Mouse (Mus musculus): Measurements from ENCODE around the gene Adamtsl2.

Adamtsl2 gene

GRCm38 (mm10) chr2:27075485-27075884 lies 3.7 kb upstream of the Adamtsl2 start:
- DNase-seq (ENCODE audit: low spot score in 2 of 2) = no peak

GRCm38 (mm10) chr2:27077655-27078244 lies 1.4 kb upstream of the Adamtsl2 start:
- peak in 1 of 2 experiments; percentile 50 for DNase-seq (ENCODE audit: low spot score in 2 of 2)

GRCm38 (mm10) chr2:27078312-27078711 lies 867 bp upstream of the Adamtsl2 start:
- DNase-seq (ENCODE audit: low spot score in 2 of 2) = no peak

- peak in 1 of 2 experiments; percentile 47 for DNase-seq (ENCODE audit: low spot score in 2 of 2)
These were observed 470 bp downstream of the Adamtsl2 start for GRCm38 (mm10) chr2:27079649-27080048.

GRCm38 (mm10) chr2:27083761-27084475 lies 4.7 kb downstream of the Adamtsl2 start:
- no peak for DNase-seq (ENCODE audit: low spot score in 2 of 2)

GRCm38 (mm10) chr2:27084963-27085362 lies 5.8 kb downstream of the Adamtsl2 start:
- no peak for DNase-seq (ENCODE audit: low spot score in 2 of 2)

- peak in 1 of 2 experiments; percentile 66 for DNase-seq (ENCODE audit: low spot score in 2 of 2)
These were observed 6.6 kb downstream of the Adamtsl2 start for GRCm38 (mm10) chr2:27085801-27086200.

- DNase-seq (ENCODE audit: low spot score in 2 of 2) = no peak
These were observed 7.4 kb downstream of the Adamtsl2 start for GRCm38 (mm10) chr2:27086483-27087010.

- no peak for DNase-seq (ENCODE audit: low spot score in 2 of 2)
These were observed 8.4 kb downstream of the Adamtsl2 start for GRCm38 (mm10) chr2:27087581-27087980.

GRCm38 (mm10) chr2:27088071-27088644 lies 9.0 kb downstream of the Adamtsl2 start:
- peak in 1 of 2 experiments; percentile 70 for DNase-seq (ENCODE audit: low spot score in 2 of 2)

GRCm38 (mm10) chr2:27088700-27089099 lies 9.5 kb downstream of the Adamtsl2 start:
- no peak for DNase-seq (ENCODE audit: low spot score in 2 of 2)

GRCm38 (mm10) chr2:27089238-27089637 lies 10.1 kb downstream of the Adamtsl2 start:
- DNase-seq (ENCODE audit: low spot score in 2 of 2) = no peak

GRCm38 (mm10) chr2:27095178-27095577 lies 16.0 kb downstream of the Adamtsl2 start:
- no peak for DNase-seq (ENCODE audit: low spot score in 2 of 2)

- peak; percentile 44 to 67 for DNase-seq (ENCODE audit: low spot score in 2 of 2)
These were observed 17.3 kb downstream of the Adamtsl2 start for GRCm38 (mm10) chr2:27096341-27096981.

GRCm38 (mm10) chr2:27097241-27097656 lies 18.1 kb downstream of the Adamtsl2 start:
- DNase-seq (ENCODE audit: low spot score in 2 of 2) = no peak

- DNase-seq (ENCODE audit: low spot score in 2 of 2) = peak; percentile 66 to 67
These were observed 18.6 kb downstream of the Adamtsl2 start for GRCm38 (mm10) chr2:27097776-27098175.

- peak; percentile 52 to 78 for DNase-seq (ENCODE audit: low spot score in 2 of 2)
These were observed 24.4 kb downstream of the Adamtsl2 start for GRCm38 (mm10) chr2:27103554-27103953.

- no peak for DNase-seq (ENCODE audit: low spot score in 2 of 2)
These were observed 27.6 kb downstream of the Adamtsl2 start for GRCm38 (mm10) chr2:27106816-27107215.

GRCm38 (mm10) chr2:27108144-27108543 lies 29.0 kb downstream of the Adamtsl2 start:
- no peak for DNase-seq (ENCODE audit: low spot score in 2 of 2)

GRCm38 (mm10) chr2:27109052-27109451 lies 29.9 kb downstream of the Adamtsl2 start:
- no peak for DNase-seq (ENCODE audit: low spot score in 2 of 2)

GRCm38 (mm10) chr2:27112585-27112984 lies 33.4 kb downstream of the Adamtsl2 start:
- no peak for DNase-seq (ENCODE audit: low spot score in 2 of 2)

GRCm38 (mm10) chr2:27114169-27114568 lies 35.0 kb downstream of the Adamtsl2 start:
- DNase-seq (ENCODE audit: low spot score in 2 of 2) = no peak
